Mouse (Mus musculus) hindbrain, postnatal 0 days (tissue): ENCODE results near the gene Rrp9. TPM values are rescaled to one million over a fixed set of nuclear protein-coding genes. Genes with fewer than 3 reads are reported as not detected.
A peak's percentile ranks its signal among the peaks of the same experiment; 100 is the strongest.

Experiments
- ATAC-seq: fragments of 200-750 bp; cut with Nextera tagmentation; 2 replicates; pipeline ENCODE4 v1.8.0; 2017; ENCODE audit warnings: mild to moderate bottlenecking, moderate TSS enrichment, moderate library complexity
- DNase-seq: peaks from one replicate; pipeline ENCODE4 v3.0.0-alpha.2; 2015; ENCODE audit warnings: low spot score
- H3K27ac ChIP-seq: fragments of 300-500 bp; sonication (generic); 2 replicates; pipeline ENCODE4 v1.5.1; 2014; ENCODE audit warnings: mild to moderate bottlenecking
- H3K27me3 ChIP-seq: fragments of 300-500 bp; sonication (generic); 2 replicates; pipeline ENCODE4 v1.6.1; 2014; ENCODE audit warnings: low read length, mixed read lengths; ENCODE audit not compliant: insufficient read depth
- H3K36me3 ChIP-seq: fragments of 300-500 bp; sonication (generic); 2 replicates; pipeline ENCODE4 v1.6.1; 2014; ENCODE audit warnings: low read length, mixed read lengths; ENCODE audit not compliant: insufficient read depth
- H3K4me1 ChIP-seq: fragments of 300-500 bp; sonication (generic); 2 replicates; pipeline ENCODE4 v1.6.1; 2014; ENCODE audit warnings: antibody characterized with exemption, low read length, mixed read lengths; ENCODE audit not compliant: insufficient read depth
- H3K4me2 ChIP-seq: fragments of 300-500 bp; sonication (generic); 2 replicates; pipeline ENCODE4 v1.6.1; 2014; ENCODE audit warnings: low read depth, mild to moderate bottlenecking, low read length, moderate library complexity, mixed read lengths
- H3K4me3 ChIP-seq: fragments of 300-500 bp; sonication (generic); 2 replicates; pipeline ENCODE4 v1.5.1; 2014; ENCODE audit warnings: low read length
- H3K9ac ChIP-seq: fragments of 300-500 bp; sonication (generic); replicated peaks from 2 replicates; pipeline ENCODE4 v1.6.1; 2014; ENCODE audit warnings: mild to moderate bottlenecking, low read length, moderate library complexity, mixed read lengths
- H3K9me3 ChIP-seq: fragments of 300-500 bp; sonication (generic); 2 replicates; pipeline ENCODE4 v1.6.1; 2016; ENCODE audit warnings: low read length, mixed read lengths
- CTCF ChIP-seq: IDR thresholded peaks from 2 replicates; pipeline ENCODE4 v1.5.1; 2016; ENCODE audit warnings: antibody characterized with exemption, control low read depth, low read depth
- WGBS: fragments of 180-500 bp; shearing (Covaris S2); extraction: QIAGEN DNeasy Blood & Tissue Kit; methylation state at CpG from one replicate; pipeline ENCODE4 v1.1.7; 2014; 5-methylcytosine and 5-hydroxymethylcytosine counted together
- polyA plus RNA-seq: library from polyadenylated mRNA; unstranded; fragments of >200 nt; fragmentation: Nextera tagmentation; extraction: Ambion mirVana; gene quantifications from 2 replicates; pipeline ENCODE4 v1.2.1, GENCODE M21; 2015
- total RNA-seq: library from RNA; depleted of rRNA; stranded (reverse); fragments of >200 nt; gene quantifications from 2 replicates; pipeline ENCODE4 v1.2.3, GENCODE M21; 2014

The Rrp9 gene
- total and polyA plus RNA-seq, 2 experiments from 2014 or later, result 38.3 to 46.2 TPM

DNA sequence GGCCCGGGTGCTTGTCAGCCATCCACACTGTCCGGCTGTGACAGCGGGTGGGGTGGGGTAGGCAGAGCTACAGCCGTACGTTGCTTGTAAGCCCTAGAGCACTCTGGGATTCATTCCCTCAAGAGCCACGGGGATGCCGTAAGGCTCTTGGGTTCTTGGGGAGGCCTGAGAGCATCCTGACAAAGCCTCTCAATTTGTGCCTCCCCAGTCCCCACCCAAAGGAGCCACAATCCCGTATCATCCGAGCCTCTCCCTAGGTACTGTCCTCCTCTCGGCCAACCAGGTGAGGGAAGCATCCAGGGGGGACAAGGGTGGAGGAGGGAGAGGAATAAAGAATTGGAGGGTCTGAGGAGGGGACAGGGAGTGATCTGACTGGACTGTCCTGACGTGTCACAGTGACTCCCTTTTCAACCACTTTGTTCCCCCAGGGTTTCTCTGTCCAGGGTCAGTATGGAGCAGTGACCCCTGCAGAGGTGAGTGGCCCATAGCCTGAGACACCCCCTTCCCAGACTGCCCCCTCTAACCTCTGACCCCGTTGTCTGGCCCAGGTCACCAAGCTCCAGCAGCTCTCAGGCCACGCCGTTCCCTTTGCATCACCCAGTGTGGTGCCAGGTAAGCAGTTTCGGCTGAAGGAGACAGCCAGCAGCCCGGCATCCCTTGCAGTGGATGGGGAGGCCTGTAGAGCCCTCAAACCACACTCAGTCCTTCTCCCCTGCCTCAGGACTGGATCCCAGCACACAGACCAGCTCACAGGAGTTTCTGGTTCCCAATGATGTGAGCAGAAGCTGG is 13.9 kb upstream of the Rrp9 start:
- Histone ChIP-seq H3K4me3 (no peak overlapping the region), H3K9me3 (no peaks in the 10 kb centered on the region), H3K27me3 (no peaks in the 10 kb centered on the region), H3K9ac (no peak overlapping the region), H3K4me2 (no peak overlapping the region), H3K36me3 (peaks cover 10% of the 10 kb centered on the region), H3K4me1 (peaks cover 31% of the 10 kb centered on the region), H3K27ac (no peak overlapping the region)
- TF ChIP-seq CTCF, result no peak
- 72% methylated on average over 16 of the region's 16 CpGs for WGBS
- DNase-seq (no peak), ATAC-seq (no peak)

DNA sequence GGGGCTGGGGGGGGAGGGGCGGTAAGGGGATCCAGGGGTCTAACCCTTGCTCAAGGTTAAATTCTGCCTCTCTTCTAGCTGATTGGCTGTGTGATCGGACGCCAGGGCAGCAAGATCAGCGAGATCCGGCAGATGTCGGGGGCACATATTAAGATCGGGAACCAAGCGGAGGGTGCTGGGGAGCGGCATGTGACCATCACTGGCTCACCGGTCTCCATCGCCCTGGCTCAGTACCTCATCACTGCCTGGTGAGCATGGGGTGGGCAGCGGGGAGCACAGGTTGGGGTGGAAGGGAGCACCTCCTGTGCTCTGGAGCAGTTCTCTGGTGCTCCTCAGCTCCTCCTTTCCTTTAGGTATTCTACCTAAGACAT is 13.3 kb upstream of the Rrp9 start:
- Histone ChIP-seq H3K27ac (no peak overlapping the region), H3K9me3 (no peaks in the 10 kb centered on the region), H3K27me3 (no peaks in the 10 kb centered on the region), H3K4me3 (no peak overlapping the region), H3K36me3 (peaks cover 10% of the 10 kb centered on the region), H3K9ac (no peak overlapping the region), H3K4me1 (peaks cover 26% of the 10 kb centered on the region), H3K4me2 (no peak overlapping the region)
- no peak for TF ChIP-seq CTCF
- DNase-seq (no peak), ATAC-seq (no peak)
- WGBS, result 85% methylated on average over 12 of the region's 12 CpGs

DNA sequence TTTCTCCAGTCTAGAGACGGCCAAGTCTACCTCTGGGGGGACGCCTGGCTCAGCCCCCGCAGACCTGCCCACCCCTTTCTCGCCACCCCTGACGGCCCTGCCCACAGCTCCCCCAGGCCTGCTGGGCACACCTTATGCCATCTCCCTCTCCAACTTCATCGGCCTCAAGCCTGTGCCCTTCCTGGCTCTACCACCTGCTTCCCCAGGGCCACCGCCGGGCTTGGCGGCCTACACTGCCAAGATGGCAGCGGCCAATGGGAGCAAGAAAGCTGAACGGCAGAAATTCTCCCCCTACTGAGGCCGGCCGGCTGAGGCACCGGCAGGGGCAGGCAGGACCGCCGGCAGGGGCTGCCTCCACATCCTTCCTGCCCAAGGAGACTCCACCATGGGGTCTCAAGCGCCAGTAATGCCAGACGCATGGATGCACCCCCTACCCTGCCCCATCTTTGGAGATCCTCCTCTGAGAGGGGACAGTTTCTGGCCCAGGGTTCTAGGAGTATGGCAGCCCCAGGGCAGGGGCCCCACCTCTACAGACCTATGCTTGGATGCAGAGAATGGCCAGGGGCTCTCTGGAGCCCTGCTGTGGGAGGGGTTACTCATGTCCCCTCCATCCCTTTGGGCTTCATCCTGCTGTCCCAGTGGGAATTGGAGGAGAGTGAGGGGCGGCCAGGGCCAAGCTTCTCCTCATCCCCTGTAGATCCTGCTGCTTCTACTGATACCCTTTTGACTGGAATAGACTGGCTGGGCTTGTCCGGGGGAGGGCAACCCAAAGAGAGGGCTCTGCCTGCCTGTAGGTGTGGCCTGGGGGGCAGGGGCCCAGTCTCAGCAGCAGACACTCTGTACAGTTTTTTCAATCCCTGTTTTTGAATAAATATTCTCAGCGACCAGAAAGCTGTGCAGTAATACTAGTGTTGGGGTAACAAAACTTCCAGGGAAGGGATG is 12.4 kb upstream of the Rrp9 start:
- Histone ChIP-seq H3K9ac (no peak overlapping the region), H3K4me1 (peaks cover 17% of the 10 kb centered on the region), H3K4me2 (no peak overlapping the region), H3K27me3 (no peaks in the 10 kb centered on the region), H3K27ac (peak overlapping the region; percentile 93; the same call in 1 of the 2 replicates), H3K36me3 (peaks cover 10% of the 10 kb centered on the region), H3K4me3 (no peak overlapping the region), H3K9me3 (no peaks in the 10 kb centered on the region)
- WGBS, result 62% methylated on average over 21 of the region's 21 CpGs
- TF ChIP-seq CTCF, result no peak
- peak; percentile 40 for DNase-seq
- no peak for ATAC-seq

DNA sequence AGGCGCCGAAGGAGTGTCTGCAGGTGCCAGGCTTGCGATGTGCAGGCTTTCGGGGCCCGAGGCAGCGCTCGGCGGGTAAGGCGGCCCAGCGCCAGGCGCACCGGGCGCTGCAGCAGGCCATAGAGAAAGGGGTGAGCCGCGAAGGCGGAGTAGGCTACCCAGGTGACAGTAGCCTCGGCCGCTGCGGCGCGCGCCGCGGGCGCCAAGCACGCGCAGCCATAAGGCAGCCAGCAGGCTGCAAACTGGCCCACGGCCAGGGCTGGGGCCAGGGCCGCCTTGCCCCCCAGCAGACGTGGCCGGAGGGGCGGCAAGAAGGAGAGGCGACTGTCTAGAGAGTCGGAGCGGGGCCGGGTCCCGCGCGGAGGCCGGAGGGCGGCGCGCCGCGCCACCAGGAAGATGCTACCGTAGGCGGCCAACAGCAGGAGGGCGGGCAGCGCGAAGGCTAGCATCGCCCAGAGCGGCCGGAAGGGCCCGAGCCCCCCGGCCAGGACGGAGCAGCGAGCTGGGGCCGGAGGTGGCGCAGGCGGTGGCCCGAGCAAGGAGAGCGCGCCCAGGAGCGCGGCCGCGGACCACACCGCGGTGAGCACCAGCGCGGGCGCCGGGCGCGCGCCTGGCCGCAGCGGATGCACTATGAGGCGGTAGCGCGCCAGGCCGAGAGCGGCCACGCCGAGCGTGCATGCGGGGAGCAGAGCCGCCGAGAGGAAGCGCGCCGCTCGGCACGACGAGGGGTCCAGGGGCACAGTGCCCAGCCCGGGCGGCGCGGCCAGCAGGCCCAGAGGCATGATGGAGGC is 10.8 kb upstream of the Rrp9 start:
- Histone ChIP-seq H3K4me2 (peak overlapping the region; percentile 94), H3K4me3 (peak overlapping the region; percentile 50), H3K9ac (peak overlapping the region; percentile 84), H3K9me3 (no peaks in the 10 kb centered on the region), H3K36me3 (peaks cover 9% of the 10 kb centered on the region), H3K4me1 (peaks cover 16% of the 10 kb centered on the region; the same call in 1 of the 2 replicates), H3K27me3 (no peaks in the 10 kb centered on the region), H3K27ac (peak overlapping the region; percentile 93)
- under 1% methylated on average over 95 of the region's 99 CpGs for WGBS
- peak; percentile 86 for ATAC-seq
- no peak for TF ChIP-seq CTCF
- peak; percentile 95 for DNase-seq

DNA sequence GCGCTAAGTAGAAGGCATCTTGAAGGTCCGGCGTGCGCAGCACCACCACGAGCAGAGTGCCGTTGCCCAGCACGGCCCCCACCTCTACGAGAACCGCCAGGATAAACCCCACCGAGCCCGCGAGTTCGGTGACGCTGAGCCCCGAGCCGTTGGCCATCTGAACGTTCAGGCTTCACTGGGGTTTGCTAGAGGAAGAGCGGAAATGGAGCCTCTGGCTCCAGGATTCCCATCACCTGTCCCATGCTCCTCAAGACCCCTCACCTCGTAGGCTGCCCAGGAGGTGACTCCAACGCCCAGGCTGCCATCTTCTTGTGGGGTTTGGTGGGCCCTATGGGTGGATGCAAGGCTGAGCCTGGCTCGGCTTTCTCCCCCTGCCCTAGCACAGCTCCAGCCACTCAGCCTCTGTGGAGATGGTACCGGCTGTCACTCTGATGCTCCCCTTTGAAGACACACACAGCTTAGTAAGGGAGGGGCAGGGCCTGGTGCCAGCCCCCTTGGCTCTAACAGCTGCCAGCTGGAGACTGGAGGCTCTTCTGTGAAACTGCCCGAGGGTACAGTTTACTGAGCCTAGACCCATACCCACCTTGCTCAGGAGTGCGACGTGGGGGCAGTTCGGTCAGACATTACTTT is 10.1 kb upstream of the Rrp9 start, which contains the start of gene Gpr62:
Gene Gpr62, minus strand, starts transcription at position 368 of the 630 bp plus-strand sequence.
- peak within 1 kb of the TSS; percentile 50 for H3K4me3 ChIP-seq
- no peaks in the 10 kb centered on the region for H3K9me3 ChIP-seq
- peaks cover 6% of the 10 kb centered on the region for H3K36me3 ChIP-seq
- peak within 1 kb of the TSS; percentile 93 for H3K27ac ChIP-seq
- DNase-seq (peak; percentile 83), ATAC-seq (peak; percentile 69)
- peaks cover 16% of the 10 kb centered on the region; the same call in 1 of the 2 replicates for H3K4me1 ChIP-seq
- TF ChIP-seq CTCF, result no peak
- peak within 1 kb of the TSS; percentile 94 for H3K4me2 ChIP-seq
- peak within 1 kb of the TSS; percentile 84 for H3K9ac ChIP-seq
- no peaks in the 10 kb centered on the region for H3K27me3 ChIP-seq
- 15% methylated on average over 26 of the region's 26 CpGs for WGBS

DNA sequence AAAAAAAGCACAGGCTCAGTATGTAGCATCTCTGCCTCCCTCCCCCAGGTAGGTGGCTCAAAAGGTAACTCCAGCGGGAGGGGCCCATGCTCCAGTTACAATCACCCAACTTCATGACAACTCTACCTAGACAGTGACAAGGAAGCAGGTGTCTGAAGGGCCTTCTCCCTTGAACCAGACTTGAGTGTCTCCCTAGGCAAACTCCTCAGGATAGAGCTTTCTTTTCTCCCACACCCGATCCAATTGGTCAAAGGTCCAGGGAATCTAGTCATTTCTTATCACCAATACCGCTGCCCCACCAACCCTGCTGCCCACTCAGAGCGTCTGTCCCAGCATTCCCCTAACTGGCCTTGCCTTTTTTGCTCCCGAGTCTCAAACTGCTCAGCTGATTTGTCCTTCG is 9.0 kb upstream of the Rrp9 start:
- DNase-seq, result no peak
- no peak for ATAC-seq
- peaks cover 5% of the 10 kb centered on the region for H3K36me3 ChIP-seq
- no peak overlapping the region for H3K9ac ChIP-seq
- H3K4me1 ChIP-seq, result peaks cover 16% of the 10 kb centered on the region; the same call in 1 of the 2 replicates
- H3K4me2 ChIP-seq, result no peak overlapping the region
- WGBS, result 95% methylated on average over 6 of the region's 6 CpGs
- no peaks in the 10 kb centered on the region for H3K9me3 ChIP-seq
- no peak overlapping the region for H3K4me3 ChIP-seq
- no peaks in the 10 kb centered on the region for H3K27me3 ChIP-seq
- H3K27ac ChIP-seq, result no peak overlapping the region
- no peak for TF ChIP-seq CTCF
